In the genomic region with DNA sequence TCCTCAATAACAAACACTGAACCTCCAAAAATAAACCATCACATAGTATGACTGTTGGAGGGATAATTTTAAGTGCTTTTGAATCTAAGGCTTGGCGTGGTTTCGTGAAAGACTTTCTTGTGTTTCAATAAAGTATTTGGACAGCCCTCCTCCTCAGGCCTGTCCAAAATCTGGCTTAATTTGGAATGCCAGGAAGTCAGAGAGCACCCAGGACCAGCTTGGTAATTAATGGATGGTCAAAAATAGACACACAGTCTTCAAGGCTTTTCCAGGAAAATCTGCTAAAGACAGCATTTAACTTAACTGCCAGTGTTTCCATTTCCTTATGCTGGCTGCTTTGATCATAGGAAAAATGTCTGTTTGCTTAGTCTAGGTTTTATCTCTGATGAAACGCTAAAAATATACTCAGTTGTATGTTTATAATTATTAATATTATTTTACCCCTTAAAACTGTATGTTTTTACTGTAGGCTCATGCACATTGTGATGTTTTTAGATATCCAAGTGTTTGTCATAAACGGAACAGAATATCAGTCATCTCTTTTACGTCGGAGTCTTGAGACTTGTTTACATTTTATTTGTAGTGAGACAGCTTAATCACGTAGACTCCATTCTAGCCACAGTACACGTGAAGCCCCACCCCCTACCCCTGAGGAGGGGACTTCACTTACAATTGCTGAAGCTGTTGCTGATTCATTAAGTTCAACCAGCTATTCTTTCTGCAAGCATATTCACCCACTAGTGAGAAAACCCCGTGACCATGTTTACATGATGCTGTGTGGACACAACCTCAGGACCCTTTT, we compare ENCODE assay signal across 19 mouse cellular contexts. TPM values are rescaled to one million over a fixed set of nuclear protein-coding genes. Genes with fewer than 3 reads are reported as not detected.
DNase-seq lines count a peak whose midpoint lies in the region; ATAC-seq and TF ChIP-seq lines count a peak whose summit lies in the region.
"Had no signal": no experiment of that assay in that cellular context is flagged by ENCODE, and none has a peak within 500 bp of the region (broad histone marks: within the 10 kb centered on the region; RNA-seq: fewer than 3 reads in every experiment).

No protein-coding gene starts in this region.

- peak overlapping the region; percentile 93; the same call in 1 of the 2 replicates for H3K27ac ChIP-seq in embryonic fibroblast, embryonic 13.5 days (ENCODE audit: insufficient read depth, low read length)
- H3K27ac ChIP-seq in midbrain, embryonic 14.5 days (replicated peaks; ENCODE audit: low read depth, low read length) = no peak overlapping the region
- H3K27ac ChIP-seq: forebrain, embryonic 13.5 days; hindbrain, embryonic 14.5 days; layer of hippocampus, adult 2 months; left cerebral cortex, adult 2 months had no signal

- H3K4me3 ChIP-seq in embryonic fibroblast, embryonic 13.5 days (ENCODE audit: insufficient read depth, low read length) = no peak overlapping the region
- no peak overlapping the region for H3K4me3 ChIP-seq in midbrain, embryonic 14.5 days (replicated peaks; ENCODE audit: low read depth, low read length)
- H3K4me3 ChIP-seq: forebrain, embryonic 13.5 days; layer of hippocampus, adult 2 months; left cerebral cortex, adult 2 months had no signal

- no peaks in the 10 kb centered on the region for H3K9me3 ChIP-seq in midbrain, embryonic 14.5 days (ENCODE audit: control insufficient read depth, low read length)
- H3K9me3 ChIP-seq: forebrain, embryonic 13.5 days had no signal

- no peak overlapping the region for H3K9ac ChIP-seq in midbrain, embryonic 14.5 days (replicated peaks; ENCODE audit: low read length)
- H3K9ac ChIP-seq: forebrain, embryonic 13.5 days; hindbrain, embryonic 14.5 days had no signal

- no peak overlapping the region for H3K4me2 ChIP-seq in midbrain, embryonic 14.5 days (ENCODE audit: low read length)
- H3K4me2 ChIP-seq: forebrain, embryonic 13.5 days; heart, embryonic 11.5 days; hindbrain, embryonic 14.5 days had no signal

- ATAC-seq in CD4-positive, CD25-positive, alpha-beta regulatory T cell, adult 4 months = peak; percentile 57
- no peak for ATAC-seq in midbrain, embryonic 14.5 days (ENCODE audit: low FRiP score, low TSS enrichment)
- ATAC-seq: forebrain, embryonic 13.5 days; midbrain, embryonic 16.5 days had no signal

- 0 out of 2 replicates have a peak, but pooled peaks cover 4% of the 10 kb centered on the region for H3K4me1 ChIP-seq in embryonic fibroblast, embryonic 13.5 days (ENCODE audit: control insufficient read depth, insufficient read depth, low read length)
- no peaks in the 10 kb centered on the region for H3K4me1 ChIP-seq in midbrain, embryonic 14.5 days (ENCODE audit: control insufficient read depth, insufficient read depth, low read length)
- H3K4me1 ChIP-seq: forebrain, embryonic 13.5 days had no signal

- TF ChIP-seq CTCF in embryonic fibroblast, embryonic 13.5 days (IDR thresholded peaks at IDR 0.05; ENCODE audit: borderline replicate concordance, insufficient read depth, low read length) = no peak

- no peak for TF ChIP-seq POLR2A in embryonic fibroblast, embryonic 13.5 days (IDR thresholded peaks at IDR 0.05; ENCODE audit: low read depth, low read length)

- WGBS in midbrain, embryonic 14.5 days = 85% methylated on average over 9 of the region's 9 CpGs

- H3K36me3 ChIP-seq in midbrain, embryonic 14.5 days (ENCODE audit: control insufficient read depth, insufficient read depth, low read length) = no peaks in the 10 kb centered on the region
- H3K36me3 ChIP-seq: G1E had no signal

- no peaks in the 10 kb centered on the region for H3K27me3 ChIP-seq in midbrain, embryonic 14.5 days (ENCODE audit: control insufficient read depth, insufficient read depth, low read length)
- H3K27me3 ChIP-seq: forebrain, embryonic 13.5 days had no signal

- DNase-seq in kidney, postnatal 14 days = peak; percentile 14
- DNase-seq in kidney, adult 11 months = no peak
- peak; percentile 1 for DNase-seq in lung, postnatal 25 days (ENCODE audit: low spot score)
- no peak for DNase-seq in urinary bladder, postnatal 4 days (ENCODE audit: low spot score in 2 of 2)
- DNase-seq in midbrain, embryonic 14.5 days = no peak
- DNase-seq: cerebellum, adult 9-11 months; gastrocnemius, postnatal 36 days; liver; right cerebral cortex, adult 18-20 months; thymus, adult 2 months had no signal

RNA-seq across cellular contexts. Expression of gene Tmem26, which starts 57.8 kb away (rescaled TPM):
- under 1 TPM; 0.31 to 0.44 TPM for polyA plus RNA-seq in CD4-positive, CD25-positive, alpha-beta regulatory T cell, adult 4 months (2017; shearing (Covaris generic))
- polyA plus RNA-seq in embryonic fibroblast, embryonic 13.5 days (2011; ENCODE audit: insufficient read length, low read depth, missing spikeins) = 4.4 and 24.3 TPM in 2 replicates
- polyA plus RNA-seq in midbrain, embryonic 14.5 days (2014; fragmentation: Nextera tagmentation; extraction: Ambion mirVana) = 4.0 and 6.2 TPM in 2 replicates
- polyA plus RNA-seq: G1E had no signal

Comparison
In these comparisons a context has a peak if more than half of its experiments do, and no peak if none do; other contexts are left out.
1. DNase-seq: peak in kidney, postnatal 14 days (single experiment) and lung, postnatal 25 days (single experiment); none in kidney, adult 11 months (single experiment), urinary bladder, postnatal 4 days (0 of 2) and midbrain, embryonic 14.5 days (single experiment).